Mouse (Mus musculus) brown adipose tissue, adult 24 weeks (tissue): ENCODE results near the gene Ms4a4b. TPM values are rescaled to one million over a fixed set of nuclear protein-coding genes. Genes with fewer than 3 reads are reported as not detected.
A peak's percentile ranks its signal among the peaks of the same experiment; 100 is the strongest.

ENCODE experiments used
- H3K27ac ChIP-seq: fragments of 200-500 bp; replicated peaks from 2 replicates; pipeline ENCODE4 v1.5.1; 2012; ENCODE audit warnings: low read depth, mild to moderate bottlenecking, low read length
- H3K4me1 ChIP-seq: fragments of 200-500 bp; 2 replicates; pipeline ENCODE4 v1.6.1; 2012; ENCODE audit warnings: low read length, mixed read lengths; ENCODE audit not compliant: control insufficient read depth, insufficient read depth, insufficient read length
- H3K4me3 ChIP-seq: fragments of 200-500 bp; 2 replicates; pipeline ENCODE4 v1.5.1; 2012; ENCODE audit warnings: low read depth, mild to moderate bottlenecking, low read length, moderate library complexity; ENCODE audit not compliant: insufficient read depth
- polyA plus RNA-seq: library from polyadenylated mRNA; stranded (reverse); fragments of >200 nt; gene quantifications from 2 replicates; pipeline ENCODE4 v1.2.4, GENCODE M21; 2012; ENCODE audit not compliant: missing spikeins, insufficient read depth, insufficient read length

The Ms4a4b gene
- polyA plus RNA-seq, 1 experiment, result not detected

- H3K4me1 ChIP-seq, result no peaks in the 10 kb centered on the region
- H3K27ac ChIP-seq, result no peak overlapping the region
- no peak overlapping the region for H3K4me3 ChIP-seq
Measured at GRCm38 (mm10) chr19:11504857-11505256, 61.5 kb downstream of the Ms4a4b start.

DNA sequence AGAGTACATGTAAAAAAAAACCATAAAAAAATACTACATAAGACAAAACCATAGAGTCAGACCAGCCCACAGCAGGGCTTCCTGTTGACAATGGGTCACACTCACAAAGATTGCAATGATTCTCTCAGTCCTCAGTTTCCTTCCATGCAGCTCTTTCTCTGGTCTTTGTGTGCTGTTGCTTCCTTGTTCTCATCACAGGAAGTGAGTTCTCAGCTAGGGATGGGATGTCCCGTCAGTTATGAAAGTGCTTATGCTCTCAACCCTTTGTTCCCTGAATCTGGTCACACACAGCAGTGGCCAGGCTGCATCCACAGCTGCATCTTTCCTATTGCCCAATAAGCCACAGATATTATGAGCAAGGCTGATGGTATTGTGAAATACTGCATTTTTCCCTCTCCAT, 70.1 kb downstream of the Ms4a4b start:
- no peak overlapping the region for H3K4me3 ChIP-seq
- no peak overlapping the region for H3K27ac ChIP-seq

GRCm38 (mm10) chr19:11516246-11516645, 72.9 kb downstream of the Ms4a4b start, which contains the start of gene Ms4a6b:
Gene Ms4a6b (plus strand): TSS chr19:11516512.
- H3K4me3 ChIP-seq, result no peak within 1 kb of the TSS
- no peaks in the 10 kb centered on the region for H3K4me1 ChIP-seq
- peak within 1 kb of the TSS; percentile 47 for H3K27ac ChIP-seq

More for the DNA sequence above, 70.1 kb downstream of the Ms4a4b start:
- H3K4me1 ChIP-seq, result no peaks in the 10 kb centered on the region

Other genes with a start within 250 kb of the Ms4a4b start
- not detected in 2 replicates for gene Ms4a13, start 246.8 kb upstream of the Ms4a4b start, polyA plus RNA-seq
- not detected in 2 replicates for gene Ms4a12, start 211.1 kb upstream of the Ms4a4b start, polyA plus RNA-seq
- gene Ms4a1, start 177.3 kb upstream of the Ms4a4b start, polyA plus RNA-seq, result 0.32 and 0.75 TPM in 2 replicates
- gene Ms4a5, start 159.7 kb upstream of the Ms4a4b start, polyA plus RNA-seq, result not detected in 2 replicates
- 0.38 and 0.59 TPM in 2 replicates for gene Ms4a14, start 129.1 kb upstream of the Ms4a4b start, polyA plus RNA-seq
- gene Ms4a7, start 107.4 kb upstream of the Ms4a4b start, polyA plus RNA-seq, result 3.8 and 4.1 TPM in 2 replicates
- gene Ms4a4a, start 68.0 kb upstream of the Ms4a4b start, polyA plus RNA-seq, result 2.3 TPM in 1 of 2 replicates, not detected in the other
- gene Ms4a4c, start 38.8 kb upstream of the Ms4a4b start, polyA plus RNA-seq, result 0.71 TPM in 1 of 2 replicates, not detected in the other
- 2.7 and 3.9 TPM in 2 replicates for gene Ms4a6c, start 25.8 kb downstream of the Ms4a4b start, polyA plus RNA-seq
- gene Gm8369, start 42.4 kb downstream of the Ms4a4b start, polyA plus RNA-seq, result not detected in 2 replicates
- 3.9 and 4.5 TPM in 2 replicates for gene Ms4a6b, start 73.0 kb downstream of the Ms4a4b start, polyA plus RNA-seq
- gene Ms4a4d, start 93.2 kb downstream of the Ms4a4b start, polyA plus RNA-seq, result 5.7 and 7.2 TPM in 2 replicates
- gene Ms4a6d, start 161.3 kb downstream of the Ms4a4b start, polyA plus RNA-seq, result 2.8 and 7.0 TPM in 2 replicates
- gene Ms4a2, start 180.2 kb downstream of the Ms4a4b start, polyA plus RNA-seq, result not detected in 2 replicates
- not detected in 2 replicates for gene Ms4a3, start 197.3 kb downstream of the Ms4a4b start, polyA plus RNA-seq
- not detected in 2 replicates for gene Oosp2, start 217.0 kb downstream of the Ms4a4b start, polyA plus RNA-seq
- gene Oosp1, start 247.6 kb downstream of the Ms4a4b start, polyA plus RNA-seq, result not detected in 2 replicates